Mouse (Mus musculus): ENCODE results near the gene Trp53i11.

- TF ChIP-seq POLR2A (IDR thresholded peaks at IDR 0.05; ENCODE audit: control insufficient read depth, low read depth, low read length) (no peak), CTCF (IDR thresholded peaks at IDR 0.05; ENCODE audit: control insufficient read depth, insufficient read depth, insufficient replicate concordance, low read depth, low read length) (no peak)
These were observed 36.1 kb downstream of the Trp53i11 start for GRCm38 (mm10) chr2:93223463-93223862.

All from testis, adult 2 months (tissue).